Mouse (Mus musculus): ENCODE measurements around the gene Efcc1. TPM values are rescaled to one million over a fixed set of nuclear protein-coding genes. Genes with fewer than 3 reads are reported as not detected.

The Efcc1 gene
- polyA plus RNA-seq, 1 experiment from 2014 or later: 9.7 TPM

GRCm38 (mm10) chr6:87732151-87733011 lies 1.7 kb downstream of the Efcc1 start:
- peak overlapping the region; percentile 78 for H3K9ac ChIP-seq
- no peaks in the 10 kb centered on the region; the same call in 1 of the 2 replicates for H3K9me3 ChIP-seq (replicated peaks)
- H3K36me3 ChIP-seq: no peaks in the 10 kb centered on the region
- H3K27me3 ChIP-seq: peaks cover 64% of the 10 kb centered on the region
- WGBS: 2% methylated on average over 38 of the region's 53 CpGs
- no peak for ATAC-seq (ENCODE audit: low FRiP score)
- H3K4me1 ChIP-seq: peaks cover 34% of the 10 kb centered on the region
- H3K27ac ChIP-seq: no peak overlapping the region
- H3K4me2 ChIP-seq (replicated peaks): peak overlapping the region; percentile 93
- H3K4me3 ChIP-seq: peak overlapping the region; percentile 65

- ATAC-seq (ENCODE audit: low FRiP score): no peak
- peaks cover 43% of the 10 kb centered on the region for H3K4me1 ChIP-seq
- H3K4me3 ChIP-seq: peak overlapping the region; percentile 65
- H3K27ac ChIP-seq: no peak overlapping the region
- H3K9ac ChIP-seq: peak overlapping the region; percentile 78; the same call in 1 of the 2 replicates
- H3K4me2 ChIP-seq (replicated peaks): peak overlapping the region; percentile 93
- H3K9me3 ChIP-seq (replicated peaks): no peaks in the 10 kb centered on the region; the same call in 1 of the 2 replicates
- 23% methylated on average over 14 of the region's 14 CpGs for WGBS
- H3K36me3 ChIP-seq: no peaks in the 10 kb centered on the region
- peaks cover 67% of the 10 kb centered on the region for H3K27me3 ChIP-seq
These were observed 2.7 kb downstream of the Efcc1 start for GRCm38 (mm10) chr6:87733131-87733930.

GRCm38 (mm10) chr6:87734136-87734535 lies 3.5 kb downstream of the Efcc1 start:
- Histone ChIP-seq H3K27ac (no peak overlapping the region), H3K4me2 (replicated peaks) (no peak overlapping the region), H3K4me3 (no peak overlapping the region), H3K9me3 (replicated peaks) (no peaks in the 10 kb centered on the region; the same call in 1 of the 2 replicates), H3K4me1 (peaks cover 46% of the 10 kb centered on the region), H3K36me3 (no peaks in the 10 kb centered on the region), H3K27me3 (peaks cover 67% of the 10 kb centered on the region), H3K9ac (no peak overlapping the region)
- WGBS: 60% methylated on average over 5 of the region's 5 CpGs
- no peak for ATAC-seq (ENCODE audit: low FRiP score)

- peaks cover 33% of the 10 kb centered on the region for H3K4me1 ChIP-seq
These were observed 6.3 kb downstream of the Efcc1 start for GRCm38 (mm10) chr6:87736923-87737322.

GRCm38 (mm10) chr6:87737921-87738626 lies 7.4 kb downstream of the Efcc1 start:
- no peaks in the 10 kb centered on the region for H3K36me3 ChIP-seq
- H3K4me3 ChIP-seq: no peak overlapping the region
- no peak overlapping the region for H3K9ac ChIP-seq
- H3K27ac ChIP-seq: peak overlapping the region; percentile 9
- no peaks in the 10 kb centered on the region; the same call in 1 of the 2 replicates for H3K9me3 ChIP-seq (replicated peaks)
- peaks cover 38% of the 10 kb centered on the region for H3K27me3 ChIP-seq
- peaks cover 22% of the 10 kb centered on the region for H3K4me1 ChIP-seq
- WGBS: 30% methylated on average over 4 of the region's 4 CpGs
- ATAC-seq (ENCODE audit: low FRiP score): peak; percentile 75
- H3K4me2 ChIP-seq (replicated peaks): no peak overlapping the region

More at GRCm38 (mm10) chr6:87736923-87737322, 6.3 kb downstream of the Efcc1 start:
- ATAC-seq (ENCODE audit: low FRiP score): no peak
- no peaks in the 10 kb centered on the region; the same call in 1 of the 2 replicates for H3K9me3 ChIP-seq (replicated peaks)
- no peak overlapping the region for H3K9ac ChIP-seq
- no peak overlapping the region for H3K4me2 ChIP-seq (replicated peaks)
- 77% methylated on average over 4 of the region's 4 CpGs for whole genome bisulfite sequencing
- peaks cover 49% of the 10 kb centered on the region for H3K27me3 ChIP-seq
- no peak overlapping the region for H3K4me3 ChIP-seq
- no peak overlapping the region for H3K27ac ChIP-seq
- H3K36me3 ChIP-seq: no peaks in the 10 kb centered on the region

- no peak for ATAC-seq (ENCODE audit: low FRiP score)
- WGBS: 59% methylated on average over 6 of the region's 6 CpGs
- Histone ChIP-seq H3K9me3 (replicated peaks) (no peaks in the 10 kb centered on the region; the same call in 1 of the 2 replicates), H3K4me1 (peaks cover 15% of the 10 kb centered on the region), H3K36me3 (no peaks in the 10 kb centered on the region), H3K27ac (no peak overlapping the region), H3K4me2 (replicated peaks) (no peak overlapping the region), H3K9ac (no peak overlapping the region), H3K27me3 (peaks cover 20% of the 10 kb centered on the region), H3K4me3 (no peak overlapping the region)
These were observed 9.2 kb downstream of the Efcc1 start for GRCm38 (mm10) chr6:87739898-87740297.

- peaks cover 14% of the 10 kb centered on the region for H3K27me3 ChIP-seq
- H3K9ac ChIP-seq: no peak overlapping the region
- no peak overlapping the region for H3K27ac ChIP-seq
- peaks cover 15% of the 10 kb centered on the region for H3K4me1 ChIP-seq
- no peaks in the 10 kb centered on the region for H3K36me3 ChIP-seq
- no peak overlapping the region for H3K4me3 ChIP-seq
- H3K4me2 ChIP-seq (replicated peaks): no peak overlapping the region
- ATAC-seq (ENCODE audit: low FRiP score): no peak
- H3K9me3 ChIP-seq (replicated peaks): no peaks in the 10 kb centered on the region
These were observed 9.8 kb downstream of the Efcc1 start for GRCm38 (mm10) chr6:87740496-87740895.

- ATAC-seq (ENCODE audit: low FRiP score): no peak
These were observed 11.3 kb downstream of the Efcc1 start for GRCm38 (mm10) chr6:87741978-87742377.

GRCm38 (mm10) chr6:87742804-87743203 lies 12.1 kb downstream of the Efcc1 start:
- H3K27me3 ChIP-seq: 0 out of 2 replicates have a peak, but pooled peaks cover 10% of the 10 kb centered on the region
- no peak overlapping the region for H3K9ac ChIP-seq
- H3K4me2 ChIP-seq (replicated peaks): no peak overlapping the region
- H3K27ac ChIP-seq: no peak overlapping the region
- peaks cover 9% of the 10 kb centered on the region for H3K4me1 ChIP-seq
- no peaks in the 10 kb centered on the region for H3K36me3 ChIP-seq
- H3K9me3 ChIP-seq (replicated peaks): no peaks in the 10 kb centered on the region
- no peak for ATAC-seq (ENCODE audit: low FRiP score)
- H3K4me3 ChIP-seq: no peak overlapping the region
- WGBS: 73% methylated on average over 5 of the region's 5 CpGs

More at GRCm38 (mm10) chr6:87741978-87742377, 11.3 kb downstream of the Efcc1 start:
- 0 out of 2 replicates have a peak, but pooled peaks cover 11% of the 10 kb centered on the region for H3K27me3 ChIP-seq
- H3K9ac ChIP-seq: no peak overlapping the region
- no peaks in the 10 kb centered on the region for H3K9me3 ChIP-seq (replicated peaks)
- H3K4me1 ChIP-seq: peaks cover 15% of the 10 kb centered on the region
- WGBS: 93% methylated on average over 8 of the region's 8 CpGs
- H3K36me3 ChIP-seq: no peaks in the 10 kb centered on the region
- H3K4me3 ChIP-seq: no peak overlapping the region
- no peak overlapping the region for H3K27ac ChIP-seq
- H3K4me2 ChIP-seq (replicated peaks): no peak overlapping the region

GRCm38 (mm10) chr6:87743281-87743680 lies 12.6 kb downstream of the Efcc1 start:
- 72% methylated on average over 5 of the region's 5 CpGs for WGBS
- H3K9me3 ChIP-seq (replicated peaks): no peaks in the 10 kb centered on the region

GRCm38 (mm10) chr6:87744632-87745031 lies 14.0 kb downstream of the Efcc1 start:
- ATAC-seq (ENCODE audit: low FRiP score): no peak
- Histone ChIP-seq H3K4me1 (no peaks in the 10 kb centered on the region), H3K9me3 (replicated peaks) (no peaks in the 10 kb centered on the region), H3K27me3 (0 out of 2 replicates have a peak, but pooled peaks cover 4% of the 10 kb centered on the region), H3K9ac (no peak overlapping the region), H3K27ac (no peak overlapping the region), H3K4me3 (no peak overlapping the region), H3K4me2 (replicated peaks) (no peak overlapping the region), H3K36me3 (no peaks in the 10 kb centered on the region)
- 95% methylated on average over 3 of the region's 3 CpGs for WGBS

More at GRCm38 (mm10) chr6:87743281-87743680, 12.6 kb downstream of the Efcc1 start:
- H3K4me1 ChIP-seq: peaks cover 4% of the 10 kb centered on the region
- H3K9ac ChIP-seq: no peak overlapping the region
- no peaks in the 10 kb centered on the region for H3K36me3 ChIP-seq
- no peak overlapping the region for H3K4me2 ChIP-seq (replicated peaks)
- ATAC-seq (ENCODE audit: low FRiP score): no peak
- H3K4me3 ChIP-seq: no peak overlapping the region
- 0 out of 2 replicates have a peak, but pooled peaks cover 8% of the 10 kb centered on the region for H3K27me3 ChIP-seq
- H3K27ac ChIP-seq: no peak overlapping the region
